Mouse (Mus musculus): Measurements from ENCODE around the gene Cyp27a1.
A peak's percentile ranks its signal among the peaks of the same experiment; 100 is the strongest.

The Cyp27a1 gene

DNA sequence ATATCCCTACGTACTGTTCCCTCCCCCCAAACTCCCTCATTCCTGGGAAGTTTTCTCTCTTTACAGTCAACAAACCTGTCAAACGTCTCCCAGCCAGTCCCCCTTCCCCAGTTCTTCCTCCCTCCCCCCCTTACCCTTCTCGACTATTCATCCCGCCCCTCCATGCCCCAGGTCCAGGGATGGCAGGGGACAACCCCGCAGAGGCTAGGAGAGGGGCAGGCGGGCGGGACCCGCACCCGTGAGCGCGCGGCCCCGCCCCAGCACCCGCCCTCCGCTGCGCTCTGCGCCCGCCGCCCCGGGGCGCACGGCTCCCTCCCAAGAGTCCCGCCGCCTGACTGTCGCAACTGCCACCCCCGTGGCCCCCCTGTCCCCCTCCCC lies 58.1 kb downstream of the Cyp27a1 start:
- DNase-seq (ENCODE audit: extremely low read depth, low read depth, low spot score), result no peak

DNA sequence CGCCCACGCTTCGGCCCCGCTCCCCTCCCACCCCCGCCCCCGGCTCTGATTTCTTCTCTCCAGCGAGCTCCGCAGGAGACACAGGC lies 58.3 kb downstream of the Cyp27a1 start, which contains the start of gene Wnt6:
Gene Wnt6 (plus strand): TSS at position 48 of the 86 bp plus-strand sequence.
- no peak for DNase-seq (ENCODE audit: extremely low read depth, low read depth, low spot score)

DNA sequence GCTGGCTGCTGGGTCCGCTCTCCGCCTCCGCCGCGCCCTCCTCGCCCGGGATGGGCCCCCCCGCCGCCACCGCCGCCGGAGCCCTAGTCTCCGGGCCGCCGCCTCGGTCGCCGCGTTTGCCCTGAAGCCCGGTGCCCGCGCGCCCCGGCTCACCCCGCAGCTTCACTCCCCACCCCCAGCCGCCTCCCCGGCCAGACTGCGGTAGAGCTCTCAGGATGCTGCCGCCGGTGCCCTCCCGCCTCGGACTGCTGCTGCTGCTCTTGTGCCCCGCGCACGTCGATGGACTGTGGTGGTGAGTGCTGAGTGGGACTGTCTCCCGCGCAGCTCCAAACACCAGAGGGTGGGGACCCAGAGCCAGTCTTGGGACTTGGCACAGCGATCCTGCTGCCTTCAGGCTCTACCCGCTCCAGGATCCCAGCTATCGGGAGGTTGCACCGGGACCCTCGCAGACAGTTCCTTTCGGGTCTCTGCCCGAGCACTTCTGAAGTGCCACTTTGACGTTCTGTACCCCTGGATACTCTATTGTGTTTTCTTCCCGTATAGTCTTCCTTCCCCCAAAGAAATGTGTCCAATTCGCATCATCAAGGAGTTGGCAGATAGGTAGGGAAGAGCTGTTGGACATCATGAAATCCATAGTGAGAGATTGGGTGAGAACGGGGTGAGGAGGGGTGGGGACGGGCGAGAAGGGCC lies 58.7 kb downstream of the Cyp27a1 start:
- no peak for DNase-seq (ENCODE audit: extremely low read depth, low read depth, low spot score)

DNA sequence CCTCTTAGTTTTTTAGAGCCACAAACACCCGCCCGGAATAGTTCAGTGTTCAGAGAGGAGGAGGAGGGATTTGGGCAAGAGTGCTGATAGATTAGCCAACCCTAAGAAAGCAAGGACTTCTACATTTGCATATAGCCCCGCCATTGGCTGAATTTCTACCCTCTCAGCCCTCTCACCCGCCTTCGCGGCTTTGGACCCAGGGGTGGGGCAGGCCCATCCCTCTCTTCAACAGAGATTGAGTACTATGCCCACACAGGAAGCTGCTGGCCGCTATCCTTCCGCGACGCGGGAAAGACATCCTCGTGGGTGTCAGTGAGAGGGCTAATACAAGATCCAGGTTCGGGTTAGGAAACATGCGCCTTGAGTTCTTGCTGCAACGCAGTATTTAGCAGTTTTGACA lies 59.8 kb downstream of the Cyp27a1 start:
- DNase-seq (ENCODE audit: extremely low read depth, low read depth, low spot score), result peak; percentile 81

DNA sequence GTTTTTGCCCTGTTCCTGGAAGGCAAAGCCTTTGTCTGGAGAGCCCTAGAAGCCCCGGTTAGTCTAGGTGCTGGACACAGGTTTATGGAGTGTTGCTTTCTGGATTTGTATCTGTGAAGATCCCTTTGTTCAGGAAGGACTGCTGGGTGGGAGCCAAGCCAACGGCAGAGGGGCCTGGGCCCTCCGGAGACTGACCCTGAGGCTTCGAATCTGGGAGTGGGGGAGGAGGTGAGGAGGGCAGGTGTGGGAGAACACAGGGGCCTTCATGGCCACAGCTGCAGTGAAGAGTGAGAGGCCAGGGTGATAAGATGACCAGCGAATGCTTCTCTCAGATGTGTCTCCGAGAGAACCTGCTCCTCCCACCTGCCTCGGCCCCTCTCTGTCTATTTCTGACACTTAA lies 60.7 kb downstream of the Cyp27a1 start:
- DNase-seq (ENCODE audit: extremely low read depth, low read depth, low spot score), result no peak

DNA sequence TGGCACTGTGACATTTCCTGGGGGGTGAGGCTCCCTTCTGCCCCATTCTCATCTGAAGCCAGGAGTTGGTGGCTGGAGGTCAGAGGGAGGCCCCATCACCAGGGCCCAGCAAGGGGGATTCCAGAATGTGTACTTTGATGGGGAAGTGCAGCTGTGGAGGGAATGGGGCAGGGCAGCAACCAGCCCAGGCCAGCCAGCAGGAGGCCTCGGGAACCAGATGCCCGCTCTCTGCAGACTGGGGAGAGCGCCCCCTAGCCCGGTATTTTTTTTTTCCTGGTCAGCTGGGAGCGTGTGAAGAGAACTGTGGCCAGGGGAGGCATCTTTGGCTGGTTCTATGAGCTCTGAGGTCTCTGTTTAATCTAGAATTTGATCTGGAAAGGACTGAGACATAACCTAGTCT lies 62.4 kb downstream of the Cyp27a1 start:
- no peak for DNase-seq (ENCODE audit: extremely low read depth, low read depth, low spot score)

DNA sequence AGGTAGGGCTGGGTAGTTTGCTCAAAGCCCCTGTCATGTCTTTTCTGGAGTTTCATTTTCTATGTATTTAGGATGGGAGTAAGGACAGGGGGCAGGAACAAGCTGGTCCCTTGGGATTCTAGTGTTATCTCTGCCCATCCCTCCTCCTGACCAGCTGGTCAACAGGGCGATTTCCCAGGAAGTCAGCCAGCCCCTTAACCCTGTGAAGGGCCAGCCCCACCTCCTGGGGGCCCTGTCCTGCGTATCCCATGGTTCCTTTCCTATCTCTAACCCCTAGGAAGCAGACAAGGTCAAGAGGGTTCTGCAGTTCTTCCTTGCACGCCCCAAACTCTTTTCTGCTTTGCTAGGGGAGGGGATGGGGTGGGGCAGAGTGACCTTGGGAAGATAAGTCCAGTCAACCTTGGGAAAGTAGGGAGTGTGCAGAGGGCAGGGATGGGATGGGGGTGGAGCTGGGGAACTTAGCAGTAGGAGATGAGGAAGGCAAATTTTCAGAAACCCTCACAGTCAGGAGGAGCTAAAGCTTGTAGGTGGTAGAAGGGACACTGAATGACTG lies 65.6 kb downstream of the Cyp27a1 start:
- DNase-seq (ENCODE audit: extremely low read depth, low read depth, low spot score), result no peak

DNA sequence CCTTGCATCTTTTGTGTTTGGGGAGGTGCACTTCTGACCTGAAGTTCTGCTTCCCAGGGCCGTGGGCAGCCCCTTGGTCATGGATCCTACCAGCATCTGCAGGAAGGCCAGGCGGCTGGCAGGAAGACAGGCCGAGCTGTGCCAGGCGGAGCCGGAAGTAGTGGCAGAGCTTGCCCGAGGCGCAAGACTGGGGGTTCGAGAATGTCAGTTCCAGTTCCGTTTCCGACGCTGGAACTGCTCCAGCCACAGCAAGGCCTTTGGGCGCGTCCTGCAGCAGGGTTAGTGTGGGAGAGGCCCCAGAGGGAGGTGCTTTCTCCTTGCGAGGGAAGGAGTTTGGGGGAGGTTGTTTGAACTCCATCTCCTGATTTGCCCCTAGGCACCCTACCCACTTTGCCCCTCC lies 68.7 kb downstream of the Cyp27a1 start:
- no peak for DNase-seq (ENCODE audit: extremely low read depth, low read depth, low spot score)

DNA sequence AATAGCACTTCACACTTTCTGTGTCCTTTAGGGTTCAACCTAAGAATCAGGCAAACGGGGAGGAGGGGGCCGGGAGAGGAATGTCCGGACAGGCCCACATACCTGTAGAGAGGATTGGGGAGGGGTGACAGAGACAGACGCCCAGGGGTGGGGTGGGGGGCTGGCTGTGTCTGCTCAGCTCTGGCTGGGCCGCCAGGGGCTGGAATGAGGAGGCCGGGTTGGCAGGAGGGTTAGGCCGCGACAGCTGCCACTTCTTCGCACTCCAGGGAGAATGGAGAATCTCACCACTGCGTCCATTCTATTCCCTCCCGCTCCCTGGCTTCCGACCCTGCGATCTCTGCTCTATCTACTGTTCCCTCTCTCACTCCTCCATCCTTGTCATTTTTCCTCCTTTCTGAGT lies 70.2 kb downstream of the Cyp27a1 start:
- DNase-seq (ENCODE audit: extremely low read depth, low read depth, low spot score), result no peak

DNA sequence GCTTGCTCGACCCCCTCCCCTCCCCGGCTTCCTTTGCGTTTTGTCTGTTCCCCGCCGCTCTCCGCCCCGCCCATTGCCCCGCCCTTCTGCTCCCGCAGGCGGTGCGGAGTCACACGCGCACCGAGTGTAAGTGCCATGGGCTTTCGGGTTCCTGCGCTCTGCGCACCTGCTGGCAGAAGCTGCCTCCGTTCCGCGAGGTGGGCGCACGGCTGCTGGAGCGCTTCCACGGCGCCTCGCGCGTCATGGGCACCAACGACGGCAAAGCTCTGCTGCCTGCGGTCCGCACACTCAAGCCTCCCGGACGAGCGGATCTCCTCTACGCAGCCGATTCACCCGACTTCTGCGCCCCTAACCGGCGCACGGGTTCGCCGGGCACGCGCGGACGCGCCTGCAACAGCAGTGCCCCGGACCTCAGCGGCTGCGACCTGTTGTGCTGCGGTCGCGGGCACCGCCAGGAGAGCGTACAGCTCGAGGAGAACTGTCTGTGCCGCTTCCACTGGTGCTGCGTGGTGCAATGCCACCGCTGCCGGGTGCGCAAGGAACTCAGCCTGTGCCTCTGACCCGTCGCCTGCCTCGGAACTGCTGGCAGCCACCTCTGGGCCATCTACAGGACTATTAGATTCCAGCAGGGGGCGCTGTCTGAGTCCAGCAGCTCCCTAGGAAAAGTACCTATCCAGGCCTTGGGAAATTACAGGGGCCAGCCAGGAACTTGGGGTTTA lies 70.8 kb downstream of the Cyp27a1 start:
- DNase-seq (ENCODE audit: extremely low read depth, low read depth, low spot score), result no peak

Data from fat pad, adult 2 months (tissue).